ENCODE assay signal across 8 mouse cellular contexts in genomic region chrX:168674407-168674962, GRCm38 (mm10). TPM values are rescaled to one million over a fixed set of nuclear protein-coding genes. Genes with fewer than 3 reads are reported as not detected.
DNase-seq lines count a peak whose midpoint lies in the region; ATAC-seq and TF ChIP-seq lines count a peak whose summit lies in the region.

No protein-coding gene starts in this region.

- peak overlapping the region; percentile 74 for H3K4me3 ChIP-seq in bone marrow, adult 2 months (replicated peaks; ENCODE audit: control insufficient read depth, low read depth, low read length)
- H3K4me3 ChIP-seq in hindbrain, embryonic 11.5 days (ENCODE audit: low read depth, low read length): peak overlapping the region; percentile 45
- H3K4me3 ChIP-seq in liver, postnatal 0 days (ENCODE audit: low read depth, low read length): peak overlapping the region; percentile 58

- WGBS in bone marrow, adult 2 months: 25% methylated on average over 10 of the region's 10 CpGs
- WGBS in hindbrain, embryonic 11.5 days: 18% methylated on average over 10 of the region's 10 CpGs
- 24% methylated on average over 10 of the region's 10 CpGs for WGBS in liver, postnatal 0 days (ENCODE audit: insufficient replicate concordance)

- no peaks in the 10 kb centered on the region for H3K9me3 ChIP-seq in hindbrain, embryonic 11.5 days (ENCODE audit: control insufficient read depth, low read length)
- H3K9me3 ChIP-seq in liver, postnatal 0 days (ENCODE audit: low read length): no peaks in the 10 kb centered on the region

- TF ChIP-seq CTCF in bone marrow, adult 2 months (IDR thresholded peaks at IDR 0.05; ENCODE audit: control insufficient read depth, insufficient read depth, low read length): no peak
- no peak for TF ChIP-seq CTCF in liver, postnatal 0 days (IDR thresholded peaks at IDR 0.05; ENCODE audit: low read depth)

- no peak overlapping the region; the same call in 1 of the 2 replicates for H3K27ac ChIP-seq in bone marrow, adult 2 months (ENCODE audit: control insufficient read depth, insufficient read depth, low read depth, low read length, poor library complexity)
- H3K27ac ChIP-seq in hindbrain, embryonic 11.5 days (ENCODE audit: low read depth, low read length): no peak overlapping the region; the same call in 1 of the 2 replicates
- peak overlapping the region; percentile 98 for H3K27ac ChIP-seq in liver, postnatal 0 days (ENCODE audit: low read depth)

- DNase-seq in kidney, adult 18-20 months: peak; percentile 65
- no peak for DNase-seq in kidney, postnatal 14 days
- no peak for DNase-seq in hindbrain, embryonic 11.5 days (ENCODE audit: low spot score)
- no peak for DNase-seq in liver, postnatal 0 days
- no peak for DNase-seq in adrenal gland, postnatal 36 days
- no peak for DNase-seq in right cerebral cortex, postnatal 4 days

- no peak for TF ChIP-seq EP300 in liver, postnatal 0 days (IDR thresholded peaks at IDR 0.05; ENCODE audit: low read depth)

- no peaks in the 10 kb centered on the region; the same call in 1 of the 2 replicates for H3K27me3 ChIP-seq in hindbrain, embryonic 11.5 days (ENCODE audit: control insufficient read depth, insufficient read depth, low read length)
- H3K27me3 ChIP-seq in liver, postnatal 0 days (ENCODE audit: insufficient read depth, low read length): no peaks in the 10 kb centered on the region

- no peaks in the 10 kb centered on the region for H3K4me1 ChIP-seq in bone marrow, adult 2 months (ENCODE audit: control insufficient read depth, insufficient read depth, low read length)
- no peaks in the 10 kb centered on the region for H3K4me1 ChIP-seq in hindbrain, embryonic 11.5 days (replicated peaks; ENCODE audit: control insufficient read depth, insufficient read depth, low read length)
- H3K4me1 ChIP-seq in liver, postnatal 0 days (ENCODE audit: insufficient read depth): no peaks in the 10 kb centered on the region

- H3K36me3 ChIP-seq in hindbrain, embryonic 11.5 days (ENCODE audit: control insufficient read depth, insufficient read depth, low read length): no peaks in the 10 kb centered on the region
- H3K36me3 ChIP-seq in liver, postnatal 0 days (replicated peaks; ENCODE audit: insufficient read depth, low read length): peaks cover 10% of the 10 kb centered on the region

- peak overlapping the region; percentile 69 for H3K4me2 ChIP-seq in hindbrain, embryonic 11.5 days (replicated peaks; ENCODE audit: low read depth, low read length)
- peak overlapping the region; percentile 83 for H3K4me2 ChIP-seq in liver, postnatal 0 days (ENCODE audit: low read depth, low read length)

- TF ChIP-seq POLR2A in bone marrow, adult 2 months (IDR thresholded peaks at IDR 0.05; ENCODE audit: borderline replicate concordance, control insufficient read depth, low read depth, low read length): no peak

- no peak for ATAC-seq in hindbrain, embryonic 11.5 days (ENCODE audit: low FRiP score)
- no peak for ATAC-seq in liver, postnatal 0 days
- no peak for ATAC-seq in megakaryocyte progenitor cell, adult 5-6 weeks (replicated peaks; ENCODE audit: poor library complexity)

- peak overlapping the region; percentile 68; the same call in 1 of the 2 replicates for H3K9ac ChIP-seq in hindbrain, embryonic 11.5 days (ENCODE audit: low read depth, low read length)
- peak overlapping the region; percentile 68 for H3K9ac ChIP-seq in liver, postnatal 0 days (replicated peaks)

RNA-seq across cellular contexts. Expression of gene Msl3, which starts 0.8 kb away (rescaled TPM):
- 26.9 and 29.2 TPM in 2 replicates for polyA plus RNA-seq in bone marrow, adult 2 months (2011; ENCODE audit: insufficient read depth, insufficient read length, low replicate concordance, missing spikeins)
- polyA plus RNA-seq in hindbrain, embryonic 11.5 days (2014; fragmentation: Nextera tagmentation; extraction: Ambion mirVana): 28.3 and 36.9 TPM in 2 replicates
- 13.9 and 15.6 TPM in 2 replicates for polyA plus RNA-seq in liver, postnatal 0 days (2015; fragmentation: Nextera tagmentation; extraction: Ambion mirVana)
- total RNA-seq in adrenal gland, postnatal 36 days (2021): 10 to 100 TPM; 46.7 to 58.6 TPM
- total RNA-seq in megakaryocyte progenitor cell, adult 5-6 weeks (2015): 80.0 and 81.5 TPM in 2 replicates
- total RNA-seq in megakaryocyte progenitor cell, adult 5-6 weeks (2017): 99.9 and 104 TPM in 2 replicates
